Mouse (Mus musculus) telencephalon, adult 2 months (tissue): ENCODE data around the gene Zfp771.

Experiments
- DNase-seq: peaks from one replicate; pipeline ENCODE4 v3.0.0-alpha.2; 2011; ENCODE audit warnings: low read depth, low spot score

The Zfp771 gene

DNA sequence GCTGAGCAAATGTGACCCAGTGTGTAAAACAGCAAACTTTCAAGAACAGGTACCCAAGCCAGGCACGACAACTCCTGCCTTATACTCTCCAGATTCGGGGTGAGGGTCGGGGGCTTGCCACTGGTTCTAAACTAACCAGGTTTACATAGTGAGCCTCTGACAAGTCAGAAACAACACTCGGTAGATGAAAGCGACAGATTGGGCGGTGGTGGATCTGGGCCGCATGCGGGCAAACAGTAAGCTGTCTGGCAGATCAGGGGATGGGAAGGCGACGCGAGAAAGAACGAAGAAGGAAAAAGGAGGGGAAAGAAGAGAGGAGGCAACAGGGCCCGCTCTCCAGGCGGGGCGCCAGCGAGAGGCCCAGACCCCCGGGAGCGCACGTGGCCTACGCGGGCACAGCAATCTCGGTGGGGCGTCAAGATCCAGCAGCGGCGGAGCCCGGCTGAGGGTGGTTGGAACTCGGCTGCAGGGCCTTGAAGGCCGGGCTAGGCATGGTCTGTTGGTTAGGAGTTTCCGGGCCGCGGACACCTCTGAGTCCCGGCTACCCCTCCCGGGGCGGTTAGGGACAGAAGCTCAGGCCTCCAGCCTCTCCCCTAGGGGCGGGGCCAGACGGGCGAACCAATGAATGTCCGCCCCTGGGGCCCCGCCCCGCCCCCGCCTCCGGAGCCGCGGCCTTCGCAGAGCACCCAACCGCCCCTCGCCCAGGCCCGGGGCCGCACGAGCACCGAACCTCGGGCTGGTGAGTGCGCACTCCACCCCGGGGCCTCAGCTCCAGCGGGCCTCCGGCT is at the start of gene Zfp771:
Gene Zfp771, plus strand, starts transcription at position 405 of the 788 bp plus-strand sequence.
- DNase-seq, result peak; percentile 85

DNA sequence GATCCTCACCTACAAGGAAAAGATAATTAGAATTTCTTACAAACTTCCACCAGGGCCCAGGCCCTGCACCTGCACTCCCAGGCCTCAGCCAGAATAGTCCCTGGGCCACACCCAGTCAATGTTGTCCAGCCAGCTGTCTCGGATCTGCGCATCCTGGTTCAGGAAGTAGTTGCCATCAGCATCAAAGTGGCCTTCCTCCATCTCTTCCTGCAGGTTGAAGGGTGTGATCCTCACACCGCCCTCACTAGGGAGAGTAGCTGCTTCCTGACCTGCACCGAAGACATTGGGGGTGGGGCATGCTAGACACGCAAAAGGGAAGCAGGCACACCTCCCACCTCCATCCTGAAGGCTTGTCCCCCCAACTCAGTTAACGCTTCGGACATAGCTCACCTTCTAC is 49.4 kb upstream of the Zfp771 start:
- DNase-seq, result no peak

DNA sequence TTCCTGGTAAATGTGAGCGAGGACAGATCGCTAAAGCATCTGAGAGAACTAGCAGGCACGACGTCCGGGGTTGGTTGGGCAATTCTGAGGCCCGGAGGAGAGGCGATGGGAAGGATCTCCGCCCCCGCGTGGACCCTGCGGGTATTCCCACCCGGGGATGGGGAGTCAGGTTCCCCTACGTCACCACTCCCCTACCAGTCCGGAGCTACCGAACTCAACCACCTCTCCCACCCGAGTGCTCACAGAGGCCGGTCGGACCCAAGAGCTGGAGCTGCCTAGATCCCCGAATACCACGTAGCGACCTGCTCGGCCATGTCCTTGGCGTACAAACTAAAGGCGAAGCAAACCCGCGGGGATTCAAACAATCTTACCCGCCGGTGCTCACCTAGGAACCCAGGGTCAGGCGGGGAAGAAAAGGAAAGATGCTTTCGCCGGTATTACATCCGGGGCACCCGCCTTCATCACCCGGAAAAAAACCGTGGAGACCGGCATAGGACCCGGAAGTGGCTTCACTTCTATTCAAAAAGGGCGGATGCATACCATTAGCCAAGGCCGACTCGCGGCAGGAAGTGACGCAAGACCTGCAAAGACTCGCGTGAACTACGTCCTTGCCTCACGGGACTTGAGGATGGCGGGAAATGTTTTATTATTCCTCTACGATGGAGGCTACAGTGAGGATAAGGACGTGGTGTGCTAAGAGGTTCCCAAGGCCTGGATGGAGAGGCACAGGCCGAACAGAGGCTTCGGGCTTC is 48.4 kb upstream of the Zfp771 start, which contains the start of gene Cd2bp2:
Gene Cd2bp2, minus strand, starts transcription at position 507 of the 752 bp plus-strand sequence.
- peak; percentile 98 for DNase-seq

GRCm38 (mm10) chr7:127196484-127196883 is 47.6 kb upstream of the Zfp771 start:
- DNase-seq, result no peak

- DNase-seq, result no peak
These were observed 37.5 kb upstream of the Zfp771 start for GRCm38 (mm10) chr7:127206606-127207005.

- no peak for DNase-seq
These were observed 36.4 kb upstream of the Zfp771 start for GRCm38 (mm10) chr7:127207374-127208294.

- DNase-seq, result no peak
These were observed 35.9 kb upstream of the Zfp771 start, which contains the start of gene Tbc1d10b for GRCm38 (mm10) chr7:127208295-127208552. Tbc1d10b (minus strand) TSS chr7:127208468.

- peak; percentile 100 for DNase-seq
These were observed 35.3 kb upstream of the Zfp771 start, which contains the start of gene Mylpf for GRCm38 (mm10) chr7:127208553-127209438. Mylpf (plus strand) TSS chr7:127208890.

- DNase-seq, result no peak
These were observed 34.2 kb upstream of the Zfp771 start for GRCm38 (mm10) chr7:127209851-127210250.

GRCm38 (mm10) chr7:127210266-127210665 is 33.8 kb upstream of the Zfp771 start:
- no peak for DNase-seq

GRCm38 (mm10) chr7:127211014-127211745 is 32.9 kb upstream of the Zfp771 start:
- no peak for DNase-seq

DNA sequence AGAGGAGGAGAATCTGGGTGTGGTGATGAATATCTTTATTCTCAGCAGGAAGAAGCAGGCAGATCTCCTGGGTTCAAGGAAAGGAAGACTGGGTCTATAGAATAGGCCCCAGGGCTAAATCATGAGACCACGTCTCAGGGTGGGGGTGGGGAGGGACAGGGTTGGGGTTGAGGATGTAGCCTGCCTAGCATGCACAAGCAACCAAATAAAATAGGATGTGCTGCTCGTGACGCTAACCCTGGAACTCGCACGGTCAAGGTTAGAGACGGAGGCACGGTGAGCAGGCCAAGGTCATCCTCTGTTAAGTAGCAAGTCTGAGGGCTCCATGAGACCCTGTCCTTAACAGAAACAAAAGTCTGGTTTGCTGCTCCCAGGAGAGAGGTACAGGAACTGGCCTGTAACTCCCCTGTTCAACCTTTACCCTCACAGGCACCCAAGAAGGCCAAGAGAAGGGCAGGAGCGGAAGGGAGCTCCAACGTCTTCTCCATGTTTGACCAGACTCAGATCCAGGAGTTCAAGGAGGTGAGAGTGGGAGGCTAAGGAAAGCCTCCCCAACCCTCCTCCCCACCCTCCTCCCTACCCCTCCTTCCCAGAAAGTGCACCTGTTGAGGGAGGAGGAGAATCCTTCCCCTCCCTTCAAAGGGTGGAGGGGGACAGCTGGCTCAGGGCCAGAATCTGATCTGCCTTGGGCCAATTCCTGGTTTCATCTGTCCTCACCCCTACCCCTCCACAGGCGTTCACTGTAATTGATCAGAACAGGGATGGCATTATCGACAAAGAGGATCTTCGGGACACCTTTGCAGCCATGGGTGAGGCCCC is 31.4 kb upstream of the Zfp771 start:
- no peak for DNase-seq

DNA sequence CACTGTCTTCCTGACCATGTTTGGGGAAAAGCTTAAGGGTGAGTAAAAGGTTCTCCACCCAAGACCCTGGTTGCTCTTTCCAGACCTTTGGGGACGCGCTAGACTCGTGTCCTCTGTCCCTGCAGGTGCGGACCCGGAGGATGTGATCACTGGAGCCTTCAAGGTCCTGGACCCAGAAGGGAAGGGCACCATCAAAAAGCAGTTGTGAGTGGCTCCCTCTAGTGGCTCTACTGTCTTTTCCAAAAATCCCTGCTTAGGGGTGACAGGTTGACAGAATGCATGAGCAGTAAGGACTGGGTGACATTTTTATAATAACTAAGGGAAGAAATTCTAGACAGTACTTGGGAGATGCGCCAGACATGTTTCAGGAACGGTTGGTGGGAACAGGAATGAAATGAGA is 30.6 kb upstream of the Zfp771 start:
- DNase-seq, result no peak

DNA sequence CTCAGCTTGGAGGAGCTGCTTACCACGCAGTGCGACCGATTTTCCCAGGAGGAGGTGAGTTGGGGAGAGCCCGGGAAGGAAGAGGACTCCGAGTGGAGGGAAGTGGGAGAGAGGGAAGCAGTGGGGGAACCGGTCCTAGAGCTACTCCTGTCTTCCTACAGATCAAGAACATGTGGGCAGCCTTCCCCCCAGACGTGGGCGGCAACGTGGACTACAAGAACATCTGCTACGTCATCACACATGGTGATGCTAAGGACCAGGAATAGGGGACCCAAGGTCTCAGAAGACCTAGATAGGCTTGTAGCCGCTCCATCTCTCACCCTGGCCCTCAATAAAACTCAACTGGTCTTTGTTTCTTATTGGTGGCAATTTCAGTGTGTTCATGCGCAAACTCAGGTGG is 30.1 kb upstream of the Zfp771 start:
- DNase-seq, result no peak

DNA sequence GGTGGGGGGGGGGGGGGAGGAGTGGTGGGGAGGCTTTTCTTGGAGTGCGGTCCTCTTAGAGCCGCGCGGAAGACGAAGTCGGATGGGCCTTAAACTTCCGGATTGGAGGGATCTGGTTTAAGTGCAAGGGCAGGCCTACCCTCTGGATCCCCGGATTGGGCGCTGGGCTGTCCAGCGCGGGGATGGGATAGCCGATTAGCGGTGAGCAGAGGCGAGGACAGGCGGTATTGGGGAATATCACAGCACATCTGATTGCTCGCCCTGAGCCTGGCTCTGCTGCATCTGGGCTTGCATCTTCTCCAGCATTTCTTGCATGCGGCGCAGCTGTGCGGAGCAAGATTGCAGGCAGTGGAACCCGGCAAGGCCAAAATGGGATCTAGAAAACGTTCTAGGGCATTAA is 29.6 kb upstream of the Zfp771 start:
- DNase-seq, result no peak

DNA sequence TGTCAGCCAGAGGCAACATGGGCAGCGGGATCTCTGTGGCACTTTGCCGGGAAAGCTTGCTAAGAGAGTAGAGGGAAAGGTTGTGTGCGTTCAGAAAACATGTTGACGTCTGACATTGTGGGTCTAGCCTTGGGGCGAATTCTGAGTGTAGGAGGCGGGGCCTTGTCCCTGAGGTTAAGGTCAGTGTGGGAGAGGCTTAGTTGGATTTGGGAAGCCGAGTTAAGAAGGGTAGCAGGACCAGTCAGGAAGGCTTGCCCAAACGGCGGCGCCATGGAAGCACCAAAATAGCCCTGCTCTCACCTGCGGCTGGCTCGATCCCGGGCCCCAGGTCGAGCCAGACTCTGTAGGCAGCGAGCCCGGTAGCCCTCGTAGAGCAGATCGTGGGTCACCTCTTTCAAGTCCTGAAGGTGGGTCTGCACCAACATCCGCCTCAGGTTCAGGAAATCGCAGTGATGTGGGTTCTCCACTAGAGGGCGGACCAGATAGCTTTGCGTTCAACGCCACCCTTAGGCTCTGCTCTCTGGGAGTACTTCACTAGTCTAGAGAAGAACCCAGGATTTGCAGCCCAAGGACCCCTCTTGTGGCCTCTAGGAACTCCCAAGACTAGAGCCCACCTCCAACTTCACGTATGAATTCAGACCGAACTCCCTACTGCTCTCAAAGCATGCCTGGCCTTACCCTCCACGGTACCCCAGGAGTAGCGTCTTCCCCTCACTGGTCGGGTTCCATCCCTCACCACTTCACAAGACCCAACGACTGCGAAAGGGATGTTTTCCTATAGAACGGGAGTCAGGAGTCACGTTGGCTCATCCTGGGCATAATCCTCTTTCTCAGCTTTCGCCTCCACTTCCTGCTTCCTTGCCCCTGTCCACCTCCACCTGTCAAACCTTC is 28.8 kb upstream of the Zfp771 start:
- no peak for DNase-seq

- DNase-seq, result no peak
These were observed 27.8 kb upstream of the Zfp771 start for GRCm38 (mm10) chr7:127216307-127216706.

GRCm38 (mm10) chr7:127217475-127217874 is 26.6 kb upstream of the Zfp771 start:
- no peak for DNase-seq
